Mouse (Mus musculus): ENCODE results near the gene Kpna2. TPM values are rescaled to one million over a fixed set of nuclear protein-coding genes. Genes with fewer than 3 reads are reported as not detected.
"Not testable (repeated sequence)": the region's sequence is repeated elsewhere in the genome, so short reads cannot be mapped to it uniquely, and the experiment has no call there.

The Kpna2 gene
- polyA plus RNA-seq, 1 experiment from 2014 or later = 137 TPM

GRCm38 (mm10) chr11:107022050-107022683 is 22.8 kb upstream of the Kpna2 start:
- H3K36me3 ChIP-seq (ENCODE audit: control insufficient read depth, insufficient read depth, low read length) = no peaks in the 10 kb centered on the region
- no peaks in the 10 kb centered on the region for H3K27me3 ChIP-seq (ENCODE audit: control insufficient read depth, insufficient read depth, low read depth, low read length)
- peaks cover 19% of the 10 kb centered on the region for H3K4me1 ChIP-seq (ENCODE audit: control insufficient read depth, insufficient read depth, low read length)
- no peaks in the 10 kb centered on the region for H3K9me3 ChIP-seq (replicated peaks; ENCODE audit: control insufficient read depth, low read length, poor library complexity, severe bottlenecking)
- no peak for ATAC-seq
- no peak overlapping the region for H3K9ac ChIP-seq (ENCODE audit: low read depth, low read length)
- H3K4me2 ChIP-seq (ENCODE audit: low read length) = no peak overlapping the region
- no peak overlapping the region for H3K27ac ChIP-seq (ENCODE audit: low read length)
- WGBS = 90% methylated on average over 13 of the region's 13 CpGs
- no peak overlapping the region for H3K4me3 ChIP-seq (ENCODE audit: low read depth, low read length)

- H3K9me3 ChIP-seq (replicated peaks; ENCODE audit: control insufficient read depth, low read length, poor library complexity, severe bottlenecking); H3K4me3 ChIP-seq (ENCODE audit: low read depth, low read length); H3K36me3 ChIP-seq (ENCODE audit: control insufficient read depth, insufficient read depth, low read length); H3K4me2 ChIP-seq (ENCODE audit: low read length); H3K27ac ChIP-seq (ENCODE audit: low read length); H3K4me1 ChIP-seq (ENCODE audit: control insufficient read depth, insufficient read depth, low read length); ATAC-seq; H3K27me3 ChIP-seq (ENCODE audit: control insufficient read depth, insufficient read depth, low read depth, low read length); H3K9ac ChIP-seq (ENCODE audit: low read depth, low read length): not testable (repeated sequence)
- 90% methylated on average over 3 of the region's 5 CpGs for WGBS
These were observed 20.4 kb upstream of the Kpna2 start for GRCm38 (mm10) chr11:107019722-107020121.

- Histone ChIP-seq H3K4me1 (ENCODE audit: control insufficient read depth, insufficient read depth, low read length) (no peaks in the 10 kb centered on the region; the same call in 1 of the 2 replicates), H3K36me3 (ENCODE audit: control insufficient read depth, insufficient read depth, low read length) (no peaks in the 10 kb centered on the region), H3K4me3 (ENCODE audit: low read depth, low read length) (no peak overlapping the region), H3K4me2 (ENCODE audit: low read length) (no peak overlapping the region), H3K9me3 (replicated peaks; ENCODE audit: control insufficient read depth, low read length, poor library complexity, severe bottlenecking) (no peaks in the 10 kb centered on the region), H3K9ac (ENCODE audit: low read depth, low read length) (no peak overlapping the region), H3K27me3 (ENCODE audit: control insufficient read depth, insufficient read depth, low read depth, low read length) (no peaks in the 10 kb centered on the region), H3K27ac (ENCODE audit: low read length) (no peak overlapping the region)
- WGBS = 47% methylated on average over 4 of the region's 4 CpGs
- ATAC-seq = no peak
These were observed 20.0 kb upstream of the Kpna2 start for GRCm38 (mm10) chr11:107019318-107019717.

- Histone ChIP-seq H3K4me1 (ENCODE audit: control insufficient read depth, insufficient read depth, low read length) (no peaks in the 10 kb centered on the region), H3K4me3 (ENCODE audit: low read depth, low read length) (no peak overlapping the region), H3K9ac (ENCODE audit: low read depth, low read length) (no peak overlapping the region), H3K4me2 (ENCODE audit: low read length) (no peak overlapping the region), H3K27me3 (ENCODE audit: control insufficient read depth, insufficient read depth, low read depth, low read length) (no peaks in the 10 kb centered on the region), H3K9me3 (replicated peaks; ENCODE audit: control insufficient read depth, low read length, poor library complexity, severe bottlenecking) (no peaks in the 10 kb centered on the region), H3K36me3 (ENCODE audit: control insufficient read depth, insufficient read depth, low read length) (no peaks in the 10 kb centered on the region), H3K27ac (ENCODE audit: low read length) (no peak overlapping the region)
- no peak for ATAC-seq
- 29% methylated on average over 8 of the region's 8 CpGs for WGBS
These were observed 19.3 kb upstream of the Kpna2 start for GRCm38 (mm10) chr11:107018606-107019005.

GRCm38 (mm10) chr11:107017339-107017886 is 18.1 kb upstream of the Kpna2 start:
- 62% methylated on average over 6 of the region's 6 CpGs for WGBS
- H3K4me2 ChIP-seq (ENCODE audit: low read length) = no peak overlapping the region
- H3K4me1 ChIP-seq (ENCODE audit: control insufficient read depth, insufficient read depth, low read length) = no peaks in the 10 kb centered on the region
- no peak overlapping the region for H3K27ac ChIP-seq (ENCODE audit: low read length)
- no peak overlapping the region for H3K9ac ChIP-seq (ENCODE audit: low read depth, low read length)
- H3K27me3 ChIP-seq (ENCODE audit: control insufficient read depth, insufficient read depth, low read depth, low read length) = no peaks in the 10 kb centered on the region
- no peaks in the 10 kb centered on the region for H3K9me3 ChIP-seq (replicated peaks; ENCODE audit: control insufficient read depth, low read length, poor library complexity, severe bottlenecking)
- no peak for ATAC-seq
- no peak overlapping the region for H3K4me3 ChIP-seq (ENCODE audit: low read depth, low read length)
- no peaks in the 10 kb centered on the region for H3K36me3 ChIP-seq (ENCODE audit: control insufficient read depth, insufficient read depth, low read length)

- no peak for ATAC-seq
- Histone ChIP-seq H3K9ac (ENCODE audit: low read depth, low read length) (no peak overlapping the region), H3K4me2 (ENCODE audit: low read length) (no peak overlapping the region), H3K4me1 (ENCODE audit: control insufficient read depth, insufficient read depth, low read length) (no peaks in the 10 kb centered on the region; the same call in 1 of the 2 replicates), H3K36me3 (ENCODE audit: control insufficient read depth, insufficient read depth, low read length) (no peaks in the 10 kb centered on the region), H3K4me3 (ENCODE audit: low read depth, low read length) (no peak overlapping the region), H3K27me3 (ENCODE audit: control insufficient read depth, insufficient read depth, low read depth, low read length) (no peaks in the 10 kb centered on the region), H3K27ac (ENCODE audit: low read length) (no peak overlapping the region), H3K9me3 (replicated peaks; ENCODE audit: control insufficient read depth, low read length, poor library complexity, severe bottlenecking) (no peaks in the 10 kb centered on the region)
- WGBS = 87% methylated on average over 1 of the region's 1 CpGs
These were observed 17.6 kb upstream of the Kpna2 start for GRCm38 (mm10) chr11:107016893-107017292.

- H3K9me3 ChIP-seq (replicated peaks; ENCODE audit: control insufficient read depth, low read length, poor library complexity, severe bottlenecking); ATAC-seq; H3K36me3 ChIP-seq (ENCODE audit: control insufficient read depth, insufficient read depth, low read length); H3K4me1 ChIP-seq (ENCODE audit: control insufficient read depth, insufficient read depth, low read length); H3K4me3 ChIP-seq (ENCODE audit: low read depth, low read length); H3K27ac ChIP-seq (ENCODE audit: low read length); H3K27me3 ChIP-seq (ENCODE audit: control insufficient read depth, insufficient read depth, low read depth, low read length); H3K9ac ChIP-seq (ENCODE audit: low read depth, low read length); H3K4me2 ChIP-seq (ENCODE audit: low read length): not testable (repeated sequence)
- 79% methylated on average over 11 of the region's 11 CpGs for WGBS
These were observed 16.3 kb upstream of the Kpna2 start for GRCm38 (mm10) chr11:107015535-107016187.

- H3K4me1 ChIP-seq (ENCODE audit: control insufficient read depth, insufficient read depth, low read length) = peaks cover 4% of the 10 kb centered on the region; the same call in 1 of the 2 replicates
- 44% methylated on average over 14 of the region's 14 CpGs for WGBS
- H3K9ac ChIP-seq (ENCODE audit: low read depth, low read length) = no peak overlapping the region
- no peak overlapping the region for H3K4me2 ChIP-seq (ENCODE audit: low read length)
- no peaks in the 10 kb centered on the region for H3K9me3 ChIP-seq (replicated peaks; ENCODE audit: control insufficient read depth, low read length, poor library complexity, severe bottlenecking)
- no peak overlapping the region for H3K27ac ChIP-seq (ENCODE audit: low read length)
- no peak for ATAC-seq
- no peaks in the 10 kb centered on the region for H3K27me3 ChIP-seq (ENCODE audit: control insufficient read depth, insufficient read depth, low read depth, low read length)
- no peaks in the 10 kb centered on the region for H3K36me3 ChIP-seq (ENCODE audit: control insufficient read depth, insufficient read depth, low read length)
- no peak overlapping the region for H3K4me3 ChIP-seq (ENCODE audit: low read depth, low read length)
These were observed 15.4 kb upstream of the Kpna2 start for GRCm38 (mm10) chr11:107014597-107015309.
